Mouse (Mus musculus) hindbrain, embryonic 10.5 days (tissue): Measurements from ENCODE around the gene Cyfip2. TPM values are rescaled to one million over a fixed set of nuclear protein-coding genes. Genes with fewer than 3 reads are reported as not detected.

ENCODE experiments used
- DNase-seq: peaks from one replicate; pipeline ENCODE4 v3.0.0-alpha.2; 2017; ENCODE audit warnings: low spot score
- H3K27ac ChIP-seq: fragments of 300-500 bp; sonication (generic); 2 replicates; pipeline ENCODE4 v1.5.1; 2016; ENCODE audit warnings: mild to moderate bottlenecking, moderate library complexity
- H3K27me3 ChIP-seq: fragments of 300-500 bp; sonication (generic); 2 replicates; pipeline ENCODE4 v1.6.1; 2016; ENCODE audit warnings: mild to moderate bottlenecking; ENCODE audit not compliant: poor library complexity, insufficient read depth, severe bottlenecking
- H3K36me3 ChIP-seq: fragments of 300-500 bp; sonication (generic); 2 replicates; pipeline ENCODE4 v1.6.1; 2016; ENCODE audit warnings: mild to moderate bottlenecking, moderate library complexity
- H3K4me1 ChIP-seq: fragments of 300-500 bp; sonication (generic); replicated peaks from 2 replicates; pipeline ENCODE4 v1.6.1; 2016; ENCODE audit warnings: mild to moderate bottlenecking
- H3K4me3 ChIP-seq: fragments of 300-500 bp; sonication (generic); 2 replicates; pipeline ENCODE4 v1.5.1; 2016; ENCODE audit warnings: mild to moderate bottlenecking, moderate library complexity
- H3K9me3 ChIP-seq: fragments of 300-500 bp; sonication (generic); 2 replicates; pipeline ENCODE4 v1.6.1; 2016; ENCODE audit warnings: mild to moderate bottlenecking, moderate library complexity
- WGBS: fragments of 180-500 bp; shearing (Covaris S2); methylation state at CpG from one replicate; pipeline ENCODE4 v1.1.7; 2016; 5-methylcytosine and 5-hydroxymethylcytosine counted together
- polyA plus RNA-seq: library from polyadenylated mRNA; unstranded; fragments of >200 nt; fragmentation: Nextera tagmentation; extraction: Ambion mirVana; gene quantifications from 2 replicates; pipeline ENCODE4 v1.2.1, GENCODE M21; 2016

Gene Cyfip2
- polyA plus RNA-seq, 1 experiment from 2014 or later: 46.1 TPM

DNA sequence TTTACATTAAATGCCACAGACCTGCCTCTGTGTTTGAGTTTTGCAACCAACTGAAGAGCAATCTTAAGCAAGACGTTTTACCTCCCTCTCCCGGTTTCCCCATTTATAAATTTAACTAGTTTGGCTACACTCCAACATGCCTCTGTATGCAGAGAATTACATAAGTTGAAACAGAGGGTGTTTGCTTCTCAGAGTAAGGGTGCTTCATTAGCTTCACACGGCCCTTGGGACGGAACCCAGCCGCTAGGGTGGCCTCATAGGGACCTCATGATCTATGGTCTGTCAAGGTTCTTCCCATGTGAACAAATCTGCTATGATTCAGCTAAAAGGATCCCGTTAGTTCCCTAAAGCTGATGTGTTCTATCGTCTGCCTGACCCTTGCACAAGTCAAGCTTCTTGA is 1.9 kb upstream of the Cyfip2 start:
- Histone ChIP-seq H3K27ac (no peak overlapping the region), H3K36me3 (no peaks in the 10 kb centered on the region), H3K4me3 (no peak overlapping the region), H3K27me3 (no peaks in the 10 kb centered on the region), H3K4me1 (peaks cover 32% of the 10 kb centered on the region), H3K9me3 (no peaks in the 10 kb centered on the region)
- no peak for DNase-seq
- WGBS: 86% methylated on average over 7 of the region's 7 CpGs

DNA sequence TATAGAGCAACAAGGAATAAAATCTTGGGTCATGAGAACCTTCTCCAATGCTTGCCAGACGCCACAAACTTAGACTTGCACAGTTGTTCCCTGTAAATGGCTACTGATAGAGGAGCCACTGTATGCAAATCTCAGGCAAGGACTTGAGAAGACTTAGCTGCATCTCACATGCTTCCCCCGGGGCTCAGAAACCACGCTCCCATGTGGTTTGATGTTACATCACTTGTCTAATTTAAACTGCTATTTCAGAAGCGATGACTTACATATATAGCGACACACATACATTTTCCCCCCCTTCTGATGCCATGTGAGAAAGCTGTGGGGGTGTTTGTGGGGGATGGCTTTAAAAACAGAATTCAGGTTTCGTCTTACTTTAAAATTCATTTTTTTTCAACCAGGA is 1.2 kb upstream of the Cyfip2 start:
- no peaks in the 10 kb centered on the region for H3K27me3 ChIP-seq
- H3K9me3 ChIP-seq: no peaks in the 10 kb centered on the region
- 86% methylated on average over 6 of the region's 6 CpGs for WGBS
- no peak for DNase-seq
- H3K36me3 ChIP-seq: no peaks in the 10 kb centered on the region
- no peak overlapping the region for H3K27ac ChIP-seq
- H3K4me1 ChIP-seq: peaks cover 39% of the 10 kb centered on the region
- no peak overlapping the region for H3K4me3 ChIP-seq

DNA sequence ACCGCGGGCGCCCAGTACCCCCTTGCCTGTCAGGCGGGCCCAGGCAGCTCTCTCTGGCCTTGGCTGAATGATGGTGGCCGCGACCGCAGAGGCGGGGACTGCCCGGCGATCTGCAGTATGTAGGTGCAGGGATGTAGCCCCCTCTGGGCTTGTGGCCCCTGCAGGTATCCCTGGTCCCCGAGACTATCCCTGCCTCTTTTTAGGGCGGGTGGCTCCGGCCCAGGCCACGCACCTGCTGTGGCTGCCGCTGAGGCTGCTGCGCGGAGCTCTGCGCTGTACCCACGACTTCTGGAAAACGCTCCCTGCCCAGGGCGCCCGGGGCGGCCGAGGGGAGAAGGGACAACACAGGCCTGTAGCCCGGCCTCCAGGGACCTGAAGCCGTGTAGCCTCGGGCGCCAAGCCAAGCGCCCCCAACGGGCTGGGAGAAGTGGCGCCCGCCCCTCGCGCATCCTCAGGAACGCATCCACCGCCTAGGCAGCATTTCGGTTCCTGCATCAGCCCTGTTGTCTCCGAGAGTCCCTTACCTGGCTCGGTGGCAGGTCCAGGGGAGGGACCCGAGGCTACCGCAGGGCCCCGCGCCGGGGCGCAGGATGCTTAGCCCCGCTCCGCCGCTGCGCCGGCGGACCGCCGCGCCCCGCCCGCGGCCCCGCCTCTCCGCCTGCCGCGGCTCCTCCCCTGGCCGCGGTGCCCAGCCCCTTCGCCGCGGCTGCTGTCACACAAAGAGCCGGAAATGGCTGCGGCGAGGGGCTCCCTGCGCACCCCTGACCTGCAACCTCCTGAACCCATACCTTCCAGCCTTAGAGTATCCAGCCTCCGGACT is 746 bp downstream of the Cyfip2 start:
- Histone ChIP-seq H3K36me3 (no peaks in the 10 kb centered on the region), H3K27me3 (no peaks in the 10 kb centered on the region), H3K27ac (peak overlapping the region; percentile 93), H3K9me3 (no peaks in the 10 kb centered on the region), H3K4me3 (peak overlapping the region; percentile 91), H3K4me1 (peaks cover 40% of the 10 kb centered on the region)
- WGBS: under 1% methylated on average over 71 of the region's 71 CpGs
- peak; percentile 71 for DNase-seq

DNA sequence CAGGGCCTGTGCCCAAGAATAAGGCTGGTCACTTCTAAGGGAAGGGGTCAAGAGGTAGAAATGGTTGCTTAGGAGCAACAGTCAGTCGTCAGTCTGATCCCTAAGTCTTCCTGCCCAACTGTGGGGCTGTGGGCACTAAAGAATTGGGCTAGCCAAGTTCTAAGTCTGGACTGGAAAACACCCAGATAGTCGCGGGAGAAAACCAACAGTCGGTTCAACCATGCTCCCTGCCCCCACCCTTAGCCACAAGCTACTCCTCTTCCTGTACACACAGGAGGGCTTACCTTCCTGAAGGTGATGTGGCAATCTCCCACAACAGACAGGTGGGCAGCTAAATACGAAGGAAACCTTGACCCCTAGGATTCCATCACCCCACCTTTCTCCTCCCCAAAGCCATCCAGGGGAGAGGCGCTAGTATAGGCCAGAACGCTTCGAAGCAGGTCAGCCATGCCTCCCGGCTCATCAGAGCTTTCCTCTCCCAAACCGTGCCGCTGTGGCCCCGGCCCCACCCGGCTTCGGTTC is 1.4 kb downstream of the Cyfip2 start:
- Histone ChIP-seq H3K4me3 (peak overlapping the region; percentile 91), H3K27me3 (no peaks in the 10 kb centered on the region), H3K9me3 (no peaks in the 10 kb centered on the region), H3K27ac (peak overlapping the region; percentile 93), H3K36me3 (no peaks in the 10 kb centered on the region), H3K4me1 (peaks cover 40% of the 10 kb centered on the region)
- no peak for DNase-seq
- 9% methylated on average over 14 of the region's 14 CpGs for WGBS

DNA sequence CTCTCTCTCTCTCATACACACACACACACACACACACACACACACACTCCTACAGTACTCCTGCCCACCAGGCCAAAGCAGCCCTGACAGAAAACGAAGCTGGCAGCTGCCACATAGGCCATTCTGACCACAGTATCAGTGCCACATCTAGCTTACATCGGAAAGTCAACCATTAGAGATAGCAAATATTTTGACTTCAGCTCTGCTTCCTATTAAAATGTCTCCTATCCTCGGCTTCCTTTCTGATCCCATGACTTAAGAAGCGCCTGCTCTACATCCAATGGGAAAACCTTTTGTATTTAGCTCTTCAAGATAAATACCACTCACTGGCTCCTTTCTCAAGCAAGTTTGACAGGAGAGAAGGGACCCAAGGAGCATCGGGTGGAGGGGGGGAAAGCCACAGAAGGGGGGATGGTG is 2.0 kb downstream of the Cyfip2 start:
- Histone ChIP-seq H3K4me3 (peak overlapping the region; percentile 91), H3K9me3 (no peaks in the 10 kb centered on the region), H3K27ac (peak overlapping the region; percentile 93), H3K4me1 (peaks cover 40% of the 10 kb centered on the region), H3K36me3 (no peaks in the 10 kb centered on the region), H3K27me3 (no peaks in the 10 kb centered on the region)
- no peak for DNase-seq
- 70% methylated on average over 5 of the region's 5 CpGs for WGBS

DNA sequence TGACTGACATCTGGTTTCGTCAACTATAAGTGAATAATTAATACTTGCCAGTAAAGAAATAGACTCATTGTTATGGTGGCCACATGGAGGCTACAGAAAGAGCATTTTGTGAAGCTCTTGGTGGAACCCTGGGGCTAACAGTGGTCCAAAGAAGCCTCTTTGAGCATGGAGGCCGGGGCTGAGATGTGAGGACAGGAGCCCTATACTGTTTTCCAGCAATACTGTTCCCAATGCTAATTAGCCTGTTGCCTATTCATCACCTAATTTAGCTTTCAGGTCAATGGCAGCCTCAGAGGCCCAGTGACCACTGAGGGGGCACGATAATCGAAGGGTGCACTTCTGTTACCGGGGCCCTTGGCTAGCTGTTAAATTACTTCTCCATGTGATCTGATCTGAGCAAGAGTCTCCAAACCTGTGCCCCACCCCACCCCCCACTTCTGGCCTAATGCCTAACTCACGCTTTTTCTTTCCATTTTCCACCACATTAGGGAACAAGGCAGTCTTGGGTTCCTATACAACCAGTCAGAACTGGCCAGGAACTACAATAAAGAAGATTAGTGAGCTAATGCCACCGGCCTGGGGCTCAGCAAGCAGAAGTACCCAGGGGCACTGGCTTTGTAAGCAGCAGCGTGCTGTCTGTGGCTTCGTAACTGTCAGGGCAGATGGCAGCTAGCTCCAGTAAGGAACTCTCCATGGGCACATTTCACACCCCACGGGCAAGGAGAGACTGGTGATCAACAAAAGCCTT is 2.7 kb downstream of the Cyfip2 start:
- 47% methylated on average over 10 of the region's 10 CpGs for WGBS
- Histone ChIP-seq H3K9me3 (no peaks in the 10 kb centered on the region), H3K36me3 (no peaks in the 10 kb centered on the region), H3K27me3 (no peaks in the 10 kb centered on the region), H3K4me3 (peak overlapping the region; percentile 91), H3K27ac (peak overlapping the region; percentile 93), H3K4me1 (peaks cover 47% of the 10 kb centered on the region)
- DNase-seq: peak; percentile 44

DNA sequence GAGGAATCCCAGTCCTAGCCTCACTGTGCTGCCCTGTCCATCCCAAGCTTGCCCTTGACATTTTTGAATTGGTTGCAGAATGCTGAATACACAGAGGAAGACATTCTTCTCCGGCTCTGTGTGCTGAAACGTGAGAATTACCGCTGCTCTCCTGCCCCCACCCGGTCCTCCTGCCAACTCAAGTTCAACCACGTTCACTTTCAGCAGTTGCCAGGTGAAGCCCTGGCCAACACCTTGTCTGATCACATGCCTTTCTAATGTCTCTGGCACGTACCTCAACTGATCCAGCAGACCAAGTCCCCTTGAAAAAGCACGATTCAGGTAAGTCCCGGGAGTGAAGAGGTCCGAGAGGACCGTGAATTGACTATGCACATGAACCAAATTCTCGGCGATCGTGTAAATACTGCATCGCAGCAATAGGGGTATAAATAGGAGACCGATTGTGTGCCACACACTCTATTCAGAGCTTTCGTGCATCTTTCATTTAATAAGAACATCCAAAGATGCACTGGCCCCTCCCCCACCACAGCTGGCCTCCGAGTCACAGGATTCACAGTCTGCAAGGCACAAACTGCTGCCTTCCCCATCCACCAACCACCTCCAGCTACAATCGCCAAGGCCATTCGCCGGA is 3.4 kb downstream of the Cyfip2 start:
- Histone ChIP-seq H3K27ac (peak overlapping the region; percentile 93), H3K4me1 (peaks cover 50% of the 10 kb centered on the region), H3K27me3 (no peaks in the 10 kb centered on the region), H3K9me3 (no peaks in the 10 kb centered on the region), H3K4me3 (peak overlapping the region; percentile 91; the same call in 1 of the 2 replicates), H3K36me3 (no peaks in the 10 kb centered on the region)
- DNase-seq: no peak
- WGBS: 78% methylated on average over 20 of the region's 20 CpGs

DNA sequence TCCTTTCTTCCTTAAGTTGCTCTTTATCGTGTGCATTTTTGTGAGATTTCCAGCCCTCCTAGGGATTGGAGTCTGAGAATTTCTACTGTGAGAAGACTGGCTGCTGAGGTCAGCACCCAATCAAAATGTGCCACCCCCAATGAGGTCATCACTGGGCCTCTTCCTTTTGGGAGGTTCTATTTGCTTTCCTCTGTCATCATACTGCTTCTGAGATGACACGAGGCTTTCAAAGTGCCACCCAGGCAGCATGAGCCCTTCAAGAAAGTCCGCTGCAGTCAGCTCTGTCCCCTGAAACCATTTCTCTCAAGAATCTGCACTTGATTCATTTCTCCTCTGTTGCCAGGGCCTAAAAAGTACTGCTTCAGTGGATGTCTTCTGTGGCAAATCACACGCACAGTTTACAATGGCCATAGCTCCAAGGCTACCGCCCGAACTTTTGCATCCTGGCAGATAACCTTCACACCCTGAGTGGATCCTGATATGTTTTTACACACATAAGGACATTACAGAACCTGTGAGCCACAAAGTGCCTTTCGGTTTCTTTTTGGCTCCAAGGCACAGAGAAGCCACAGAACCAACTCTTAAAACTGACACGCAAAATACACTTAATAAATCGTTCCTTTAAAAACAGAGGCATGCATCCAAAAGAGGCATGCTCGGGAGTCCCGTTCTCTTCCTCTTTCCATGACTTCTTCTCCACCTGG is 4.2 kb downstream of the Cyfip2 start:
- Histone ChIP-seq H3K9me3 (no peaks in the 10 kb centered on the region), H3K4me1 (peaks cover 50% of the 10 kb centered on the region), H3K27me3 (no peaks in the 10 kb centered on the region), H3K4me3 (no peak overlapping the region), H3K27ac (peak overlapping the region; percentile 93), H3K36me3 (no peaks in the 10 kb centered on the region)
- 92% methylated on average over 11 of the region's 11 CpGs for WGBS
- no peak for DNase-seq

DNA sequence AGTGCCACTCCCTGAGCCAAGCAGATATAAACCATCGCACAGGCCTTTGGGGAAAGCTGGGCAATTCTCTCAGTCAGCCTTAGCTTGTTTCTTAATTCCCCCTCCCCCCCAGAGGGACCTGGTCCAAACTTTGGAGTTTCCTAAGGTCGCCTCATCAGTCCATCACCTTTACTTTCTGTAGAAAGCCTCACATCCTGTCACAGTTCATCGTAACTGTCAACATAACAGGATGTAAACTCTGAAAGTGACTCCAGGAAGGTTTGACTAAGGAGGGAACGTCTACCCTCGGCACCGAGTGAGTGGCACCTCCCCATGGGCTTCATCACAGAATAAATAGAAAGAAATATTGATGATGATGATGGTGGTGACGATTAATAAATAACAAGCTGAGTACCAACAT is 4.9 kb downstream of the Cyfip2 start:
- H3K4me1 ChIP-seq: peaks cover 48% of the 10 kb centered on the region

DNA sequence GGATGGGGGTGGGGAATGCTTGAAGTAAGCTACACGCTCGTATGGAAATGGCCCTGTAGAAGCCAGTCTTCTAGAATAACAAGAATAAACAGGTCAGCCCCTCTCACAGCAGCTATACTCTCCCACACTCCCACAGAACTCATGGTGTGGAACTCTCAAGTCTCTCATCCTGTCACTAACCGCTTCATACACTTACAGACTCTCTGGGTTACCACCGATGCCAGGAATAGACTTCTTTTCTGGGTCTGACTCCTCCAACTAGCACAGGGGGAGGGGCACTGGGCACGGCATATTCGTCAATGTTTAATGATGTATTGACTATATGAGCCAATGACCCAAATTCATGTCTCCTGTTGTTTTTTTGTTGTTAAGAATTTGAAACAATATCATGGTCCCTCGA is 5.9 kb downstream of the Cyfip2 start:
- no peak for DNase-seq
- WGBS: 90% methylated on average over 7 of the region's 7 CpGs
- no peak overlapping the region for H3K4me3 ChIP-seq
- H3K36me3 ChIP-seq: no peaks in the 10 kb centered on the region
- H3K27ac ChIP-seq: no peak overlapping the region
- peaks cover 42% of the 10 kb centered on the region for H3K4me1 ChIP-seq
- H3K27me3 ChIP-seq: no peaks in the 10 kb centered on the region
- no peaks in the 10 kb centered on the region for H3K9me3 ChIP-seq

More for the DNA sequence above, 4.9 kb downstream of the Cyfip2 start:
- H3K9me3 ChIP-seq: no peaks in the 10 kb centered on the region
- H3K27me3 ChIP-seq: no peaks in the 10 kb centered on the region
- 91% methylated on average over 7 of the region's 7 CpGs for WGBS
- no peak overlapping the region for H3K4me3 ChIP-seq
- no peak for DNase-seq
- no peak overlapping the region for H3K27ac ChIP-seq
- H3K36me3 ChIP-seq: no peaks in the 10 kb centered on the region

DNA sequence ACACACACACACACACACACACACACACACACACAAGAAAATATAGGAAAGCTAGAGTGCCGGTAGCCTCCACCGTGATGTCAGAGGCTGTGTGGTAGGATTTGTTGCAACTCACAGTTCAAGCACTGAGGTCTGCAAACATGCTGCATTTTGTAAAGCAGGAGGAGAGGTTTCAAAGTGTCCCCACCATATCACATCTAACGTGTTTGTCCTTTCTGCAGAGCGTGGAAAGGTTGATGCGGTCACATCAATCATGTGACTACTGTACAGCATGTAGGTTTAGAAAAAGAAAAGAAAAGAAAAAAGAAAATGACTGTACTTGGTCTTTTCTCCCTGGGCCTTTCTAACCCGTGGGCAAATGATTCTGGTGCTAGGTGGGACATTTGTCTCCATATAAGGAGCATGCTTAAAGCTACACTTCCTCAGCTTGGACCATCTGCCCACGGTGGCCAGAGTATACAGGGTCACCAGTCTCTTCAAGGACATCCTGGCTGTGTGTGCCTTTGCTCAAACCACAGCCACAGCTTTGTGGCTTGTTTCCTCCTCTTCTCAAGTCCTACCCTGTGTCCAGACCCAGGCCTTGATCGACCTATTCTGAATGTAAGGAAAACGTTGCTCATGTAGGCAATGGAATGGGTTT is 6.7 kb downstream of the Cyfip2 start:
- no peak overlapping the region for H3K4me3 ChIP-seq
- 85% methylated on average over 9 of the region's 9 CpGs for WGBS
- no peaks in the 10 kb centered on the region for H3K27me3 ChIP-seq
- no peaks in the 10 kb centered on the region for H3K9me3 ChIP-seq
- no peak overlapping the region for H3K27ac ChIP-seq
- H3K4me1 ChIP-seq: peaks cover 39% of the 10 kb centered on the region
- H3K36me3 ChIP-seq: no peaks in the 10 kb centered on the region
- DNase-seq: no peak
